Mouse (Mus musculus): Measurements from ENCODE around the gene Rnaset2b. TPM values are rescaled to one million over a fixed set of nuclear protein-coding genes. Genes with fewer than 3 reads are reported as not detected.
"Not testable (repeated sequence)": the region's sequence is repeated elsewhere in the genome, so short reads cannot be mapped to it uniquely, and the experiment has no call there.

The Rnaset2b gene
- polyA plus RNA-seq, 1 experiment from 2014 or later: 161 TPM

DNA sequence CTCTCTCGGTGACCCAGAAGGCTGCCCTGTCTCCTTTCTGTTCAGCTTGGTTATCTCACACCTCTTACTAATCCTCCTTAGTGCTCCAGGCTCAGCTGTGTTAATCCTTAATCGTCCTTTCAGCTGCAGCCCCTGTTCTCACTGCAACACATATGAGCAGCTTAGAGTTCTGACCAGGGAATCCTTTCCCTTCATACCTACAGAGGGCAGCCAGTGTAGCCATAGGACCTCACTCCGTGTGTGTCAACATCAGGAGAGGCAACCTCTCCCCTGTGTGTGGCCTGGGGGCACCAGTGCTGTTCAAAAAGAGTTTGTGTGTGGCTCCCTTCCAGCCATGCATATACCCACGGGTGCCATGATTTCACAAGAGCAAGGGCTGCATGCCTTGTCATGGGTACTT is 35.2 kb downstream of the Rnaset2b start:
- not testable (repeated sequence) for H3K4me3 ChIP-seq (ENCODE audit: low read depth, low read length); H3K4me2 ChIP-seq (ENCODE audit: low read depth, low read length); H3K27me3 ChIP-seq (ENCODE audit: insufficient read depth, low read length); H3K4me1 ChIP-seq (ENCODE audit: insufficient read depth); H3K36me3 ChIP-seq (replicated peaks; ENCODE audit: insufficient read depth, low read length); DNase-seq; H3K27ac ChIP-seq (ENCODE audit: low read depth); H3K9ac ChIP-seq (replicated peaks); ATAC-seq; H3K9me3 ChIP-seq (ENCODE audit: low read length)
- WGBS (ENCODE audit: insufficient replicate concordance): 51% methylated on average over 3 of the region's 4 CpGs

DNA sequence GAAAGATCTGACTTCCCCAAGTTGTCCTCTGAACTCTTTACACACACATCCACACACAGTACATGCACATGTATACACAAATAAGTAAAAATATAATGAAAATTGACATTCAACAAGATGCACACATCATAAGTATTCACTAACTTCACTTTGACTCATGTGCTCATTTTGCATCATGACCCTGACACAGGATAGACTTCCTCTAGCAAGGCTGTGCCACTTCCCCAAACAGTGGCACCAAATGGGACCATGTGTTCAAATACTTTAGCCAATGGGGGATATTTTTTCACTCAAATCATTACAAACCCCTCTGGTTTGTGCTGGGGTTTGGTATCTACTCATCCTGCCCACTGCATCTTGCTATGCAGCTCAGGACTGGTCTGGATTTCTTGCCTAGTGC is 38.5 kb downstream of the Rnaset2b start:
- not testable (repeated sequence) for H3K27me3 ChIP-seq (ENCODE audit: insufficient read depth, low read length); H3K4me1 ChIP-seq (ENCODE audit: insufficient read depth); H3K36me3 ChIP-seq (replicated peaks; ENCODE audit: insufficient read depth, low read length); H3K9ac ChIP-seq (replicated peaks); H3K9me3 ChIP-seq (ENCODE audit: low read length); ATAC-seq; H3K27ac ChIP-seq (ENCODE audit: low read depth); H3K4me2 ChIP-seq (ENCODE audit: low read depth, low read length); H3K4me3 ChIP-seq (ENCODE audit: low read depth, low read length); DNase-seq

DNA sequence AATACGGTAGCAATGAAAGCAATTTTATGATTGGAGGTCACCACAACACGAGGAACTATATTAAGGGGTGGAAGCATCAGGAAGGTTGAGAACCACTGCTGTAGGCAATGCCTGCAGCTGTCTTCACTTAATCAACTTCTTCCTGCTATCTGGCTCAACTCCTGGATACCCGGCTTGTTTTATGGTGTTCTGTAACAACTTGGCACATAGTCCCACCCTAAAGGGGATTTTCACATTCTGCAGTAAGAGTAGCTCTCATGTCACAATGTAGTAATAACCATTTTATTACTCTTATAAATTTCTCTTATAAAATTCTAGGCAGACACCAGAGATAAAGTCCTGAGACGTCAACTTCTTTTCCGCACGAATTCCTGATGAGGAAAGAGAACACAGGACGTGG is 39.0 kb downstream of the Rnaset2b start:
- DNase-seq; H3K36me3 ChIP-seq (replicated peaks; ENCODE audit: insufficient read depth, low read length); ATAC-seq; H3K9me3 ChIP-seq (ENCODE audit: low read length); H3K4me1 ChIP-seq (ENCODE audit: insufficient read depth); H3K27me3 ChIP-seq (ENCODE audit: insufficient read depth, low read length); H3K4me2 ChIP-seq (ENCODE audit: low read depth, low read length); H3K27ac ChIP-seq (ENCODE audit: low read depth); H3K4me3 ChIP-seq (ENCODE audit: low read depth, low read length); H3K9ac ChIP-seq (replicated peaks): not testable (repeated sequence)
- no CpG with 5 or more reads among the region's 7 CpGs for WGBS (ENCODE audit: insufficient replicate concordance)

DNA sequence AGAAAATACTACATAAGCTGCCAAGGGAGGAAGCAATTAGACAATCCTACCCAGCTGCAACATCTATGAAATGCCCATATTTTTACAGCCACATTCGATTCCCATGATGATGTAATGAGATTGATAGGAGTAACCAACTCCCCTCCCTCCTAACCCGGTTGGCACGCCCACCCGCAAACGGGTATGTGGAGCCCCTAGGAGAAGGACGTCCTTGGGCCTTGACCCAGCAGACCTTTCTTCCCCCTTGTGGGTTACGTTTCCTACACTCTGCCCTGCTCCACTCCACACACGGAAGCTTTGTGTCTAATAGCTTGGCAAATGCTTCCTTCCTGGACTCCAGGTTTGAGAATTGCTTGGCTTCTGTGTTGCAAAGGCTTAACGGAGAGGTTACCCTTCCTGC is 39.5 kb downstream of the Rnaset2b start:
- 34% methylated on average over 4 of the region's 9 CpGs for WGBS (ENCODE audit: insufficient replicate concordance)

DNA sequence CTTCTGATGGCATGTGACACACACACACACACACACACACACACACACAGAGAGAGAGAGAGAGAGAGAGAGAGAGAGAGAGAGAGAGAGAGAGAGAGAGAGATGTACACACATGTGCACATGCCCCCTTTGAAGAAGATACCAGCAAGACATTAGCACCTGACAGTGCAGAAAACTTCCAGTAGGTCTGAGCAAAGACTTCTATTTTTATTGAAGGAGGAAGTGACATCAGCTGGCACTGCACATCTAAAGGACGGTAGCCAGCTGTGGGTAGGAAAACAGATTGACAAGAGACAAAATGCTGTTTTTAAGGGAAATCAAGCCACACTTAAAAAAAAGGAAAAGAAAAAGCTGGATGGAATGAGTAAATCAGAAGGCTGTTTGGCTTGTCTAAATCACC is 43.8 kb downstream of the Rnaset2b start:
- not testable (repeated sequence) for H3K9me3 ChIP-seq (ENCODE audit: low read length); H3K27me3 ChIP-seq (ENCODE audit: insufficient read depth, low read length); H3K4me2 ChIP-seq (ENCODE audit: low read depth, low read length); DNase-seq; H3K4me1 ChIP-seq (ENCODE audit: insufficient read depth); ATAC-seq; H3K36me3 ChIP-seq (replicated peaks; ENCODE audit: insufficient read depth, low read length); H3K27ac ChIP-seq (ENCODE audit: low read depth); H3K9ac ChIP-seq (replicated peaks); H3K4me3 ChIP-seq (ENCODE audit: low read depth, low read length)
- no CpG with 5 or more reads among the region's 1 CpGs for WGBS (ENCODE audit: insufficient replicate concordance)

More for the DNA sequence above, 39.5 kb downstream of the Rnaset2b start:
- not testable (repeated sequence) for H3K4me2 ChIP-seq (ENCODE audit: low read depth, low read length); H3K4me1 ChIP-seq (ENCODE audit: insufficient read depth); ATAC-seq; H3K9ac ChIP-seq (replicated peaks); H3K27ac ChIP-seq (ENCODE audit: low read depth); H3K36me3 ChIP-seq (replicated peaks; ENCODE audit: insufficient read depth, low read length); DNase-seq; H3K4me3 ChIP-seq (ENCODE audit: low read depth, low read length); H3K9me3 ChIP-seq (ENCODE audit: low read length); H3K27me3 ChIP-seq (ENCODE audit: insufficient read depth, low read length)

DNA sequence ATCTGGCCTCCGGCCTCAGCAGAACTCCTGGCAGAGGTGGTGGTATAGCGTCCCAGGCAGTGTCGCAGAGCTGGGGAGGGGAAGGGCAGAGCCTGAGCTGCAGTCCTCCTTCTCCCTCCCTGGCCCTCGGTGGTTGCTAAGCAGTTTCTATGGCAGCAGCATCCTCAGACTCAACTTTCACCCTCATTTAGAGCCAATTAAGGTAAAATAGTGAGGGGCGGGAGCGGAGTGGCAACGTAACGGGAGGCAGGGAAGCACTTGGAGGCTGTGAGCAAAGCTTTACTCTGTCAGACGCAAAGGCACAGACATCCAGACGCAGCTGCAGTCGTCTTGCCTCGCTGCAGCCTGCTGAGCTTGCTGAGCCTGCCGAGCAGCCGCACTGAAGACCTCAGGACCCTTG is 54.8 kb downstream of the Rnaset2b start, which contains the start of gene Gm1604a:
Gene Gm1604a (plus strand): TSS at position 312 of the 400 bp plus-strand sequence.
- 44% methylated on average over 5 of the region's 14 CpGs for WGBS (ENCODE audit: insufficient replicate concordance)
- not testable (repeated sequence) for ATAC-seq; H3K9ac ChIP-seq (replicated peaks); H3K4me1 ChIP-seq (ENCODE audit: insufficient read depth); H3K9me3 ChIP-seq (ENCODE audit: low read length); H3K4me2 ChIP-seq (ENCODE audit: low read depth, low read length); H3K27me3 ChIP-seq (ENCODE audit: insufficient read depth, low read length); H3K27ac ChIP-seq (ENCODE audit: low read depth); DNase-seq; H3K36me3 ChIP-seq (replicated peaks; ENCODE audit: insufficient read depth, low read length); H3K4me3 ChIP-seq (ENCODE audit: low read depth, low read length)

DNA sequence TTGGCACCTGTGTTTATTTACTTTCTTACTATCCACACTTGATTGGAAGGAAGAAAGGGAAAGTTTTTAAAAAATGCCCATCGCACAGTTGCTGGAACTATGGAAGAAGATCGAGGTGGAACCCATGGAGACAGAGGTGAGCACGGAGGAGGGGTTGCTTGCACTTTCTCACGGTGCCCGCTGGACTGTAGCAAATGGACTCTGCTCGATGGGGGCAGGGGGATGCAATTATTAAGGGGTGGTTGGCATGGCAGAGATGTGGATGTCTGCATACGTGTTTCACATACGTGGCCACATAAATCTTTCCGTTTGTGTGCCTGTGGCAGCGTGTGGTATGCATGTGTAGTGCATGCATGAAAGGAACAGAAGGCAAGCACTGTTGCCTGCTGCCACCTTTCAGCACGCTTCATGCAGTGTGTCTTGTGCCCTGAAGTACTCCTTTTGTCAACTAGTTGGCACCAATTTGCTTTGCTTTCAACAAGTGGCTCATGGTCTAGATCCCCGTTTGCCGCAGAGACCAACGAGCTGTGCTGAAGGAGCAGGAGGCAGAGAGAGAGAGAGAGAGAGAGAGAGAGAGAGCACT is 55.4 kb downstream of the Rnaset2b start:
- H3K9ac ChIP-seq (replicated peaks); H3K27ac ChIP-seq (ENCODE audit: low read depth); H3K4me2 ChIP-seq (ENCODE audit: low read depth, low read length); H3K4me3 ChIP-seq (ENCODE audit: low read depth, low read length); H3K36me3 ChIP-seq (replicated peaks; ENCODE audit: insufficient read depth, low read length); ATAC-seq; H3K9me3 ChIP-seq (ENCODE audit: low read length); H3K4me1 ChIP-seq (ENCODE audit: insufficient read depth); H3K27me3 ChIP-seq (ENCODE audit: insufficient read depth, low read length); DNase-seq: not testable (repeated sequence)
- WGBS (ENCODE audit: insufficient replicate concordance): 69% methylated on average over 3 of the region's 14 CpGs

DNA sequence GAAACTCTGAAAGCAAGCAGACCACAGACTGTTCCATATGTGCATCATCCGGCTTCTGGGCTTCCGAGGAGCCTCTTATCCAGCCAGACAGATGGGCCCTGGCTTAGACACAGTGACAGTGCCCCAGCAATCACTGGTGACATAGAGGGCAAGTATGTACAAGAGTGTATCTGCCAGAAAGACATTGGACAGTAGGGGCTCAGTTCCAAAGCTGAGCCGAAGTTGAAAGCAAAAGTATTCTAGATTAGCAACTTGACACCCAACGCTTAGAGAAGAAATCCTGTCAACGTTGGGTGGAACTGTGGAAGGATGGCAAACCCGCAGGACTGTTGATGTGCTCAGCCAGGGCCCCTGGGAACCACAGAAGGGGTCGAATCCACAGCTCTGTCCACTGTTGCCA is 59.8 kb downstream of the Rnaset2b start:
- H3K4me3 ChIP-seq (ENCODE audit: low read depth, low read length): not testable (repeated sequence)
- 53% methylated on average over 5 of the region's 7 CpGs for WGBS (ENCODE audit: insufficient replicate concordance)

DNA sequence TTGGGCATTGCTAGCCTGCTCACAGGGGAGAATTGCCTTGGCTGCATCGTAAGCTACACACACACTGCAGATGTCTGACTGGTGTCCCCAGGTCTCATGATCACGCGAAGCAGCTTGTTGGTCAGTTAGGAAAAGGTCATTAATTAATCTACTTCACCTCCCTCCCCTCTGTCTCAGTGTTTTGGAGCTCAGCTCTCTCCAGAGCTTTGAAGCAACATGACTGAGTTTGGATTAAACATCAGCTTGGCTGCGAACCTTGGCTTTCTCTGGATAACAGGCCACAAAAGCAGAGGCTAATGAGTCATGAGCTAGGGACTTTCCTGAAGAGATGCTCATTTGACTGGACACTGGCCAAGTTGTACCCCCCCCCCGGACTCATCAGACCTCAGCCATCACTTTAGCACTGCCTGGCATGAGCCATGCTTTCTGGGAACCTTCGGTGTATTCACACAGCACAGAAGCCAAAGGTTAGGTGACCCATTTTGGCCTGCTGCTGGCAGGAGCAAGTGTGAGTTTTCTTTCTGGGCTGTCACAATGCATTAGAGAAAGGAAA is 60.3 kb downstream of the Rnaset2b start:
- 73% methylated on average over 3 of the region's 6 CpGs for WGBS (ENCODE audit: insufficient replicate concordance)
- not testable (repeated sequence) for H3K4me3 ChIP-seq (ENCODE audit: low read depth, low read length); H3K9me3 ChIP-seq (ENCODE audit: low read length); H3K27ac ChIP-seq (ENCODE audit: low read depth); H3K4me2 ChIP-seq (ENCODE audit: low read depth, low read length); H3K36me3 ChIP-seq (replicated peaks; ENCODE audit: insufficient read depth, low read length); H3K4me1 ChIP-seq (ENCODE audit: insufficient read depth); DNase-seq; ATAC-seq; H3K27me3 ChIP-seq (ENCODE audit: insufficient read depth, low read length); H3K9ac ChIP-seq (replicated peaks)

More for the DNA sequence above, 59.8 kb downstream of the Rnaset2b start:
- H3K9me3 ChIP-seq (ENCODE audit: low read length); H3K27me3 ChIP-seq (ENCODE audit: insufficient read depth, low read length); H3K27ac ChIP-seq (ENCODE audit: low read depth); DNase-seq; ATAC-seq; H3K36me3 ChIP-seq (replicated peaks; ENCODE audit: insufficient read depth, low read length); H3K9ac ChIP-seq (replicated peaks); H3K4me1 ChIP-seq (ENCODE audit: insufficient read depth); H3K4me2 ChIP-seq (ENCODE audit: low read depth, low read length): not testable (repeated sequence)
